Mouse (Mus musculus): ENCODE measurements at regions not wholly inside any gene's neighbourhood (a gene's known extent, or its start where the extent isn't known, plus 50 kb on each side); places are given as distances from the start of the nearest gene placed in this dataset.

- no peak for TF ChIP-seq GATA1 (IDR thresholded peaks at IDR 0.05; ENCODE audit: low read length)
- TF ChIP-seq TAL1 (IDR thresholded peaks at IDR 0.05; ENCODE audit: low read length), result no peak
- Histone ChIP-seq H3K27me3 (ENCODE audit: control insufficient read depth) (no peaks in the 10 kb centered on the region), H3K9me3 (ENCODE audit: control insufficient read depth, low read length) (peaks cover 30% of the 10 kb centered on the region)
Observed at GRCm38 (mm10) chr4:142633667-142634350, 394.6 kb upstream of the Kazn start.

GRCm38 (mm10) chr4:142626503-142627194 lies 387.4 kb upstream of the Kazn start:
- no peaks in the 10 kb centered on the region for H3K27me3 ChIP-seq (ENCODE audit: control insufficient read depth)
- H3K4me1 ChIP-seq (ENCODE audit: control insufficient read depth), result no peaks in the 10 kb centered on the region
- TF ChIP-seq TAL1 (IDR thresholded peaks at IDR 0.05; ENCODE audit: low read length) (no peak), GATA1 (IDR thresholded peaks at IDR 0.05; ENCODE audit: low read length) (no peak)
- H3K36me3 ChIP-seq (ENCODE audit: control insufficient read depth), result no peaks in the 10 kb centered on the region
- H3K9me3 ChIP-seq (ENCODE audit: control insufficient read depth, low read length), result peaks cover 37% of the 10 kb centered on the region
- no peak overlapping the region for H3K4me3 ChIP-seq (replicated peaks)

More at GRCm38 (mm10) chr4:142633667-142634350, 394.6 kb upstream of the Kazn start:
- no peaks in the 10 kb centered on the region for H3K36me3 ChIP-seq (ENCODE audit: control insufficient read depth)
- H3K4me1 ChIP-seq (ENCODE audit: control insufficient read depth), result no peaks in the 10 kb centered on the region
- no peak overlapping the region for H3K4me3 ChIP-seq (replicated peaks)

GRCm38 (mm10) chr4:142625456-142625855 lies 386.3 kb upstream of the Kazn start:
- Histone ChIP-seq H3K4me3 (replicated peaks) (no peak overlapping the region), H3K9me3 (ENCODE audit: control insufficient read depth, low read length) (peaks cover 40% of the 10 kb centered on the region), H3K27me3 (ENCODE audit: control insufficient read depth) (no peaks in the 10 kb centered on the region), H3K4me1 (ENCODE audit: control insufficient read depth) (no peaks in the 10 kb centered on the region), H3K36me3 (ENCODE audit: control insufficient read depth) (no peaks in the 10 kb centered on the region)
- TF ChIP-seq GATA1 (IDR thresholded peaks at IDR 0.05; ENCODE audit: low read length) (no peak), TAL1 (IDR thresholded peaks at IDR 0.05; ENCODE audit: low read length) (no peak)

- H3K36me3 ChIP-seq (ENCODE audit: control insufficient read depth), result no peaks in the 10 kb centered on the region
- TF ChIP-seq GATA1 (IDR thresholded peaks at IDR 0.05; ENCODE audit: low read length) (no peak), TAL1 (IDR thresholded peaks at IDR 0.05; ENCODE audit: low read length) (no peak)
- no peak overlapping the region for H3K4me3 ChIP-seq (replicated peaks)
- H3K4me1 ChIP-seq (ENCODE audit: control insufficient read depth), result no peaks in the 10 kb centered on the region
- peaks cover 44% of the 10 kb centered on the region for H3K9me3 ChIP-seq (ENCODE audit: control insufficient read depth, low read length)
- no peaks in the 10 kb centered on the region for H3K27me3 ChIP-seq (ENCODE audit: control insufficient read depth)
Observed at GRCm38 (mm10) chr4:142622151-142622861, 383.1 kb upstream of the Kazn start.

- TF ChIP-seq GATA1 (IDR thresholded peaks at IDR 0.05; ENCODE audit: low read length) (no peak), TAL1 (IDR thresholded peaks at IDR 0.05; ENCODE audit: low read length) (no peak)
- peaks cover 50% of the 10 kb centered on the region for H3K9me3 ChIP-seq (ENCODE audit: control insufficient read depth, low read length)
- H3K4me1 ChIP-seq (ENCODE audit: control insufficient read depth), result no peaks in the 10 kb centered on the region
- H3K4me3 ChIP-seq (replicated peaks), result no peak overlapping the region
- H3K27me3 ChIP-seq (ENCODE audit: control insufficient read depth), result no peaks in the 10 kb centered on the region
- no peaks in the 10 kb centered on the region for H3K36me3 ChIP-seq (ENCODE audit: control insufficient read depth)
Observed at GRCm38 (mm10) chr4:142619396-142619795, 380.2 kb upstream of the Kazn start.

- TF ChIP-seq TAL1 (IDR thresholded peaks at IDR 0.05; ENCODE audit: low read length) (no peak), GATA1 (IDR thresholded peaks at IDR 0.05; ENCODE audit: low read length) (no peak)
- Histone ChIP-seq H3K36me3 (ENCODE audit: control insufficient read depth) (no peaks in the 10 kb centered on the region), H3K4me3 (replicated peaks) (no peak overlapping the region), H3K9me3 (ENCODE audit: control insufficient read depth, low read length) (peaks cover 54% of the 10 kb centered on the region), H3K27me3 (ENCODE audit: control insufficient read depth) (no peaks in the 10 kb centered on the region), H3K4me1 (ENCODE audit: control insufficient read depth) (no peaks in the 10 kb centered on the region)
Observed at GRCm38 (mm10) chr4:142618770-142619169, 379.6 kb upstream of the Kazn start.

GRCm38 (mm10) chr4:142617676-142618075 lies 378.5 kb upstream of the Kazn start:
- no peaks in the 10 kb centered on the region for H3K36me3 ChIP-seq (ENCODE audit: control insufficient read depth)
- no peaks in the 10 kb centered on the region for H3K4me1 ChIP-seq (ENCODE audit: control insufficient read depth)
- no peaks in the 10 kb centered on the region for H3K27me3 ChIP-seq (ENCODE audit: control insufficient read depth)
- TF ChIP-seq GATA1 (IDR thresholded peaks at IDR 0.05; ENCODE audit: low read length) (no peak), TAL1 (IDR thresholded peaks at IDR 0.05; ENCODE audit: low read length) (no peak)
- peaks cover 60% of the 10 kb centered on the region for H3K9me3 ChIP-seq (ENCODE audit: control insufficient read depth, low read length)
- H3K4me3 ChIP-seq (replicated peaks), result no peak overlapping the region

- Histone ChIP-seq H3K9me3 (ENCODE audit: control insufficient read depth, low read length) (peaks cover 53% of the 10 kb centered on the region), H3K4me3 (replicated peaks) (no peak overlapping the region), H3K27me3 (ENCODE audit: control insufficient read depth) (no peaks in the 10 kb centered on the region), H3K4me1 (ENCODE audit: control insufficient read depth) (no peaks in the 10 kb centered on the region), H3K36me3 (ENCODE audit: control insufficient read depth) (no peaks in the 10 kb centered on the region)
- TF ChIP-seq GATA1 (IDR thresholded peaks at IDR 0.05; ENCODE audit: low read length) (no peak), TAL1 (IDR thresholded peaks at IDR 0.05; ENCODE audit: low read length) (no peak)
Observed at GRCm38 (mm10) chr4:142616901-142617300, 377.7 kb upstream of the Kazn start.

GRCm38 (mm10) chr4:142605098-142605497 lies 365.9 kb upstream of the Kazn start:
- Histone ChIP-seq H3K9me3 (ENCODE audit: control insufficient read depth, low read length) (peaks cover 51% of the 10 kb centered on the region), H3K36me3 (ENCODE audit: control insufficient read depth) (no peaks in the 10 kb centered on the region), H3K4me3 (replicated peaks) (no peak overlapping the region), H3K4me1 (ENCODE audit: control insufficient read depth) (no peaks in the 10 kb centered on the region), H3K27me3 (ENCODE audit: control insufficient read depth) (no peaks in the 10 kb centered on the region)
- TF ChIP-seq GATA1 (IDR thresholded peaks at IDR 0.05; ENCODE audit: low read length) (no peak), TAL1 (IDR thresholded peaks at IDR 0.05; ENCODE audit: low read length) (no peak)
